Mouse (Mus musculus) CH12.LX (cell line): Measurements from ENCODE around the gene Pdxdc1. TPM values are rescaled to one million over a fixed set of nuclear protein-coding genes. Genes with fewer than 3 reads are reported as not detected.

Source experiments
- DNase-seq: peaks from one replicate; pipeline ENCODE4 v3.0.0-alpha.2; 2013; ENCODE audit errors: extremely low read depth
- H3K27ac ChIP-seq: 2 replicates; pipeline ENCODE4 v1.5.1; 2012; ENCODE audit warnings: low read depth, mild to moderate bottlenecking, control low read depth, moderate library complexity; ENCODE audit not compliant: insufficient read depth
- H3K27me3 ChIP-seq: replicated peaks from 2 replicates; pipeline ENCODE3; 2012; ENCODE audit warnings: inconsistent platforms
- H3K36me3 ChIP-seq, 2 experiments: replicated peaks in 1 of 2; 2 replicates each; pipeline versions ENCODE3 to v1.6.1; 2012; ENCODE audit warnings: inconsistent platforms in 1 of 2, low read length in 1 of 2, mild to moderate bottlenecking in 1 of 2, mixed read lengths in 1 of 2, moderate library complexity in 1 of 2; ENCODE audit not compliant: control insufficient read depth in 1 of 2, insufficient read depth in 1 of 2
- H3K4me1 ChIP-seq, 2 experiments: 2 replicates each; pipeline ENCODE4 v1.6.1; 2012; ENCODE audit warnings: inconsistent platforms in 1 of 2, moderate library complexity in 1 of 2; ENCODE audit not compliant: insufficient read depth in 2 of 2, control insufficient read depth in 1 of 2
- H3K4me2 ChIP-seq: 2 replicates; pipeline ENCODE4 v1.6.1; 2012; ENCODE audit warnings: low read depth, mild to moderate bottlenecking, control low read depth; ENCODE audit not compliant: poor library complexity, insufficient read depth, severe bottlenecking
- H3K4me3 ChIP-seq, 3 experiments: fragments of 150-350 bp in 1 of 3; sonication (generic) in 1 of 3; replicated peaks in 1 of 3; 2 replicates each; pipeline versions ENCODE3 to v1.5.1; 2011 to 2012; ENCODE audit warnings: low read depth in 2 of 3, low read length in 2 of 3, mild to moderate bottlenecking in 2 of 3, moderate library complexity in 2 of 3, control low read depth in 1 of 3, improper control_type of control experiment in 1 of 3, inconsistent platforms in 1 of 3, mixed read lengths in 1 of 3; ENCODE audit not compliant: poor library complexity in 1 of 3
- H3K79me2 ChIP-seq: replicated peaks from 2 replicates; pipeline ENCODE4 v1.6.1; 2012; ENCODE audit warnings: mild to moderate bottlenecking, moderate library complexity; ENCODE audit not compliant: control insufficient read depth, poor library complexity, insufficient read depth, severe bottlenecking; ENCODE audit errors: extremely low read depth
- H3K9ac ChIP-seq: 2 replicates; pipeline ENCODE4 v1.6.1; 2012; ENCODE audit warnings: low read depth, mild to moderate bottlenecking, control low read depth, moderate library complexity; ENCODE audit not compliant: insufficient read depth
- H3K9me3 ChIP-seq: replicated peaks from 2 replicates; pipeline ENCODE3; 2012; ENCODE audit warnings: low read length, inconsistent platforms, mixed read lengths
- BHLHE40 ChIP-seq: IDR thresholded peaks from 2 replicates; pipeline ENCODE4 v1.6.1; 2011; ENCODE audit warnings: mild to moderate bottlenecking, low read depth, low read length, improper control_type of control experiment
- CHD2 ChIP-seq: IDR thresholded peaks from 2 replicates; pipeline ENCODE4 v1.6.1; 2011; ENCODE audit warnings: low read length, improper control_type of control experiment
- E2F4 ChIP-seq: IDR thresholded peaks from 2 replicates; pipeline ENCODE4 v1.6.1; 2011; ENCODE audit warnings: low read depth, low read length, improper control_type of control experiment; ENCODE audit not compliant: insufficient replicate concordance
- EP300 ChIP-seq: IDR thresholded peaks from 2 replicates; pipeline ENCODE4 v1.6.1; 2011; ENCODE audit warnings: low read length, improper control_type of control experiment
- ETS1 ChIP-seq: conservative IDR thresholded peaks from 2 replicates; pipeline ENCODE4 v1.6.1; 2012; ENCODE audit warnings: low read depth, mild to moderate bottlenecking, inconsistent platforms, low read length, improper control_type of control experiment, moderate library complexity
- GABPA ChIP-seq: IDR thresholded peaks from 2 replicates; pipeline ENCODE4 v1.6.1; 2012; ENCODE audit warnings: low read depth, low read length, improper control_type of control experiment, inconsistent platforms; ENCODE audit not compliant: insufficient replicate concordance
- HCFC1 ChIP-seq: IDR thresholded peaks from 2 replicates; pipeline ENCODE4 v1.6.1; 2012; ENCODE audit warnings: low read depth, mild to moderate bottlenecking, inconsistent platforms, low read length, improper control_type of control experiment
- IRF4 ChIP-seq: IDR thresholded peaks from 2 replicates; pipeline ENCODE4 v1.6.1; 2014; ENCODE audit warnings: low read depth, mild to moderate bottlenecking, inconsistent platforms, low read length, improper control_type of control experiment
- MAFK ChIP-seq: IDR thresholded peaks from 2 replicates; pipeline ENCODE4 v1.6.1; 2011; ENCODE audit warnings: low read length, improper control_type of control experiment; ENCODE audit not compliant: insufficient replicate concordance
- MAX ChIP-seq: IDR thresholded peaks from 2 replicates; pipeline ENCODE4 v1.6.1; 2011; ENCODE audit warnings: low read length, improper control_type of control experiment
- MAZ ChIP-seq: IDR thresholded peaks from 2 replicates; pipeline ENCODE4 v1.6.1; 2012; ENCODE audit warnings: low read depth, mild to moderate bottlenecking, inconsistent platforms, low read length, improper control_type of control experiment, moderate library complexity
- MXI1 ChIP-seq: IDR thresholded peaks from 2 replicates; pipeline ENCODE4 v1.6.1; 2011; ENCODE audit warnings: mild to moderate bottlenecking, low read depth, low read length, improper control_type of control experiment
- NELFE ChIP-seq: IDR thresholded peaks from 2 replicates; pipeline ENCODE4 v1.6.1; 2011; ENCODE audit warnings: low read depth, low read length, improper control_type of control experiment
- POLR2A ChIP-seq: IDR thresholded peaks from 2 replicates; pipeline ENCODE4 v1.6.1; 2011; ENCODE audit warnings: low read depth, mild to moderate bottlenecking, improper control_type of control experiment, low read length
- RCOR1 ChIP-seq: conservative IDR thresholded peaks from 2 replicates; pipeline ENCODE4 v1.6.1; 2012; ENCODE audit warnings: low read depth, mild to moderate bottlenecking, inconsistent platforms, low read length, improper control_type of control experiment
- SMC3 ChIP-seq: IDR thresholded peaks from 2 replicates; pipeline ENCODE4 v1.6.1; 2011; ENCODE audit warnings: low read depth, low read length, improper control_type of control experiment
- TBP ChIP-seq: conservative IDR thresholded peaks from 2 replicates; pipeline ENCODE4 v1.6.1; 2011; ENCODE audit warnings: low read depth, low read length, improper control_type of control experiment
- USF1 ChIP-seq: IDR thresholded peaks from 2 replicates; pipeline ENCODE4 v1.6.1; 2014; ENCODE audit warnings: low read depth, mild to moderate bottlenecking, inconsistent platforms, low read length, improper control_type of control experiment
- USF2 ChIP-seq: conservative IDR thresholded peaks from 2 replicates; pipeline ENCODE4 v1.6.1; 2011; ENCODE audit warnings: low read depth, low read length, improper control_type of control experiment
- ZKSCAN1 ChIP-seq: IDR thresholded peaks from 2 replicates; pipeline ENCODE4 v1.6.1; 2012; ENCODE audit warnings: low read depth, inconsistent platforms, low read length, improper control_type of control experiment, borderline replicate concordance
- ZMIZ1 ChIP-seq: IDR thresholded peaks from 2 replicates; pipeline ENCODE4 v1.6.1; 2012; ENCODE audit warnings: low read depth, mild to moderate bottlenecking, inconsistent platforms, low read length, improper control_type of control experiment
- ZNF384 ChIP-seq: IDR thresholded peaks from 2 replicates; pipeline ENCODE4 v1.6.1; 2012; ENCODE audit warnings: low read depth, low read length, improper control_type of control experiment, inconsistent platforms
- dilution Hi-C: fragments of 300-500 bp; cut with MboI; formaldehyde crosslinking; loops from 2 replicates; pipeline ENCODE4 v1.14.3; 2020; ENCODE audit warnings: low sequenced_read_pairs; ENCODE audit not compliant: extremely low pct_unique_long_range_greater_than_20kb, extremely low pct_ligation_motif_present
- in situ Hi-C: fragments of 300-500 bp; cut with MboI; formaldehyde crosslinking; loops from 3 replicates; pipeline ENCODE4 v1.14.3; 2019; ENCODE audit warnings: low sequenced_read_pairs, low pct_ligation_motif_present, low pct_unique_long_range_greater_than_20kb, mixed read lengths
- polyA plus RNA-seq: library from polyadenylated mRNA; unstranded; fragments of >175 nt; gene quantifications from 2 replicates; pipeline ENCODE4 v1.2.1, GENCODE M21; 2012; ENCODE audit warnings: low read depth; ENCODE audit not compliant: insufficient read length
- total RNA-seq, 2 experiments: library from RNA; depleted of rRNA; stranded (reverse); fragments of 300-350 nt in 1 of 2; fragments of >200 nt in 1 of 2; gene quantifications; 2 replicates each; pipeline ENCODE4 v1.2.3; 2012 to 2014

Pdxdc1 gene
- total and polyA plus RNA-seq, 3 experiments, result 78.5 to 109 (median 80.9) TPM

GRCm38 (mm10) chr16:13883094-13883774, 19.7 kb downstream of the Pdxdc1 start:
- H3K9me3 ChIP-seq, result no peaks in the 10 kb centered on the region
- no peak overlapping the region for H3K4me2 ChIP-seq
- H3K4me1 ChIP-seq, result no peaks in the 10 kb centered on the region
- H3K27ac ChIP-seq, result no peak overlapping the region
- in situ Hi-C loops, result no loop called here
- dilution Hi-C loops, result no loop called here
- no peaks in the 10 kb centered on the region for H3K27me3 ChIP-seq
- H3K4me3 ChIP-seq, result no peak overlapping the region
- H3K9ac ChIP-seq, result no peak overlapping the region
- no peak for DNase-seq
- H3K79me2 ChIP-seq, result peaks cover 3% of the 10 kb centered on the region; the same call in 1 of the 2 replicates
- H3K36me3 ChIP-seq, result peaks cover 0 to 34% of the 10 kb centered on the region in 2 experiments
- TF ChIP-seq RCOR1, result no peak
- no peak for TF ChIP-seq GABPA
- no peak for TF ChIP-seq EP300

- Histone ChIP-seq H3K4me2 (no peak overlapping the region), H3K27me3 (no peaks in the 10 kb centered on the region), H3K4me3 (no peak overlapping the region), H3K9me3 (no peaks in the 10 kb centered on the region), H3K4me1 (no peaks in the 10 kb centered on the region), H3K79me2 (no peaks in the 10 kb centered on the region), H3K27ac (no peak overlapping the region), H3K9ac (no peak overlapping the region), H3K36me3 (peaks cover 29 to 66% of the 10 kb centered on the region in 2 experiments)
- TF ChIP-seq SMC3 (no peak), HCFC1 (no peak), USF2 (no peak), TBP (no peak), MAX (no peak), USF1 (no peak), ZMIZ1 (no peak), ZKSCAN1 (no peak), E2F4 (no peak), POLR2A (no peak), MAZ (no peak), ETS1 (no peak), ZNF384 (no peak), IRF4 (no peak), MAFK (no peak), CHD2 (no peak), MXI1 (no peak), BHLHE40 (no peak), NELFE (no peak)
- dilution Hi-C loops, result no loop called here
- in situ Hi-C loops, result no loop called here
- DNase-seq, result no peak
Measured at GRCm38 (mm10) chr16:13875483-13875882, 27.4 kb downstream of the Pdxdc1 start.
